Mouse (Mus musculus) forebrain, embryonic 12.5 days (tissue): ENCODE data around the gene Anapc16. TPM values are rescaled to one million over a fixed set of nuclear protein-coding genes. Genes with fewer than 3 reads are reported as not detected.
"Not testable (repeated sequence)": the region's sequence is repeated elsewhere in the genome, so short reads cannot be mapped to it uniquely, and the experiment has no call there.

Experiments
- ATAC-seq: fragments of 200-750 bp; cut with Nextera tagmentation; 2 replicates; pipeline ENCODE4 v1.8.0; 2017; ENCODE audit warnings: moderate TSS enrichment; ENCODE audit not compliant: low FRiP score
- H3K27ac ChIP-seq: fragments of 300-500 bp; sonication (generic); 2 replicates; pipeline ENCODE4 v1.5.1; 2016; ENCODE audit warnings: mild to moderate bottlenecking
- H3K27me3 ChIP-seq: fragments of 300-500 bp; sonication (generic); 2 replicates; pipeline ENCODE4 v1.6.1; 2016; ENCODE audit warnings: mild to moderate bottlenecking
- H3K36me3 ChIP-seq: fragments of 300-500 bp; sonication (generic); replicated peaks from 2 replicates; pipeline ENCODE4 v1.6.1; 2016; ENCODE audit warnings: mild to moderate bottlenecking
- H3K4me1 ChIP-seq: fragments of 300-500 bp; sonication (generic); 2 replicates; pipeline ENCODE4 v1.6.1; 2016
- H3K4me2 ChIP-seq: fragments of 300-500 bp; sonication (generic); 2 replicates; pipeline ENCODE4 v1.6.1; 2016; ENCODE audit warnings: mild to moderate bottlenecking, moderate library complexity
- H3K4me3 ChIP-seq: fragments of 300-500 bp; sonication (generic); replicated peaks from 2 replicates; pipeline ENCODE4 v1.5.1; 2016; ENCODE audit warnings: mild to moderate bottlenecking
- H3K9ac ChIP-seq: fragments of 300-500 bp; sonication (generic); 2 replicates; pipeline ENCODE4 v1.6.1; 2016; ENCODE audit warnings: mild to moderate bottlenecking
- H3K9me3 ChIP-seq: fragments of 300-500 bp; sonication (generic); 2 replicates; pipeline ENCODE4 v1.6.1; 2016
- WGBS: fragments of 180-500 bp; shearing (Covaris S2); methylation state at CpG from one replicate; pipeline ENCODE4 v1.1.7; 2016; 5-methylcytosine and 5-hydroxymethylcytosine counted together
- polyA plus RNA-seq: library from polyadenylated mRNA; unstranded; fragments of >200 nt; fragmentation: Nextera tagmentation; extraction: Ambion mirVana; gene quantifications from 2 replicates; pipeline ENCODE4 v1.2.1, GENCODE M21; 2016

The Anapc16 gene
- polyA plus RNA-seq, 1 experiment from 2014 or later, result 100 TPM

- H3K27ac ChIP-seq, result 0 out of 2 replicates have a peak overlapping the region, but pooled peaks have one; percentile 54
- H3K4me2 ChIP-seq, result no peak overlapping the region
- peaks cover 40% of the 10 kb centered on the region for H3K4me1 ChIP-seq
- ATAC-seq, result no peak
- no peak overlapping the region for H3K4me3 ChIP-seq
- WGBS, result 32% methylated on average over 2 of the region's 2 CpGs
- H3K9ac ChIP-seq, result no peak overlapping the region
- H3K27me3 ChIP-seq, result no peaks in the 10 kb centered on the region
- H3K36me3 ChIP-seq, result 0 out of 2 replicates have a peak, but pooled peaks cover 3% of the 10 kb centered on the region
- H3K9me3 ChIP-seq, result no peaks in the 10 kb centered on the region
These were observed 24.7 kb upstream of the Anapc16 start for GRCm38 (mm10) chr10:60027619-60028084.

GRCm38 (mm10) chr10:60026759-60027395, 23.9 kb upstream of the Anapc16 start:
- ATAC-seq, result no peak
- no peak overlapping the region for H3K4me2 ChIP-seq
- peak overlapping the region; percentile 54; the same call in 1 of the 2 replicates for H3K27ac ChIP-seq
- no peaks in the 10 kb centered on the region for H3K27me3 ChIP-seq
- peaks cover 32% of the 10 kb centered on the region for H3K4me1 ChIP-seq
- H3K9me3 ChIP-seq, result no peaks in the 10 kb centered on the region
- H3K9ac ChIP-seq, result no peak overlapping the region
- H3K4me3 ChIP-seq, result no peak overlapping the region
- H3K36me3 ChIP-seq, result peaks cover 10% of the 10 kb centered on the region
- WGBS, result 51% methylated on average over 13 of the region's 13 CpGs

- Histone ChIP-seq H3K4me3 (no peak overlapping the region), H3K27ac (no peak overlapping the region), H3K9me3 (no peaks in the 10 kb centered on the region), H3K4me2 (no peak overlapping the region), H3K36me3 (peaks cover 16% of the 10 kb centered on the region), H3K27me3 (no peaks in the 10 kb centered on the region), H3K9ac (no peak overlapping the region), H3K4me1 (peaks cover 22% of the 10 kb centered on the region)
- WGBS, result 100% methylated on average over 1 of the region's 1 CpGs
- ATAC-seq, result no peak
These were observed 20.8 kb upstream of the Anapc16 start for GRCm38 (mm10) chr10:60023751-60024150.

- peaks cover 44% of the 10 kb centered on the region for H3K36me3 ChIP-seq
- no peaks in the 10 kb centered on the region for H3K9me3 ChIP-seq
- no peak overlapping the region for H3K9ac ChIP-seq
- no peaks in the 10 kb centered on the region for H3K27me3 ChIP-seq
- H3K4me3 ChIP-seq, result no peak overlapping the region
- ATAC-seq, result no peak
- H3K4me2 ChIP-seq, result no peak overlapping the region
- no peak overlapping the region for H3K27ac ChIP-seq
- H3K4me1 ChIP-seq, result no peaks in the 10 kb centered on the region
- 82% methylated on average over 2 of the region's 2 CpGs for WGBS
These were observed 16.4 kb upstream of the Anapc16 start for GRCm38 (mm10) chr10:60019299-60019698.

GRCm38 (mm10) chr10:60016223-60016622, 13.3 kb upstream of the Anapc16 start:
- Histone ChIP-seq H3K27ac (no peak overlapping the region), H3K36me3 (peaks cover 35% of the 10 kb centered on the region), H3K9me3 (no peaks in the 10 kb centered on the region), H3K4me1 (no peaks in the 10 kb centered on the region), H3K4me3 (no peak overlapping the region), H3K9ac (no peak overlapping the region), H3K4me2 (no peak overlapping the region), H3K27me3 (no peaks in the 10 kb centered on the region)
- ATAC-seq, result no peak
- 91% methylated on average over 6 of the region's 6 CpGs for WGBS

GRCm38 (mm10) chr10:60009115-60009514, 6.2 kb upstream of the Anapc16 start:
- Histone ChIP-seq H3K9me3 (no peaks in the 10 kb centered on the region), H3K27me3 (no peaks in the 10 kb centered on the region), H3K4me2 (no peak overlapping the region), H3K27ac (no peak overlapping the region), H3K9ac (no peak overlapping the region), H3K4me3 (no peak overlapping the region), H3K4me1 (no peaks in the 10 kb centered on the region), H3K36me3 (peaks cover 8% of the 10 kb centered on the region; the same call in 1 of the 2 replicates)
- no peak for ATAC-seq
- WGBS, result 89% methylated on average over 3 of the region's 3 CpGs

- Histone ChIP-seq H3K4me2 (no peak overlapping the region), H3K36me3 (peaks cover 11% of the 10 kb centered on the region), H3K27me3 (no peaks in the 10 kb centered on the region), H3K9me3 (no peaks in the 10 kb centered on the region), H3K27ac (no peak overlapping the region), H3K9ac (no peak overlapping the region), H3K4me3 (no peak overlapping the region), H3K4me1 (peaks cover 21% of the 10 kb centered on the region)
- ATAC-seq, result no peak
- 54% methylated on average over 2 of the region's 2 CpGs for WGBS
These were observed 2.3 kb upstream of the Anapc16 start for GRCm38 (mm10) chr10:60005264-60005663.

GRCm38 (mm10) chr10:60003847-60004246, 912 bp upstream of the Anapc16 start:
- Histone ChIP-seq H3K9me3 (no peaks in the 10 kb centered on the region), H3K27me3 (no peaks in the 10 kb centered on the region), H3K4me3 (peak overlapping the region; percentile 61), H3K4me1 (peaks cover 21% of the 10 kb centered on the region), H3K4me2 (peak overlapping the region; percentile 73), H3K36me3 (peaks cover 12% of the 10 kb centered on the region), H3K27ac (peak overlapping the region; percentile 98), H3K9ac (peak overlapping the region; percentile 68)
- no peak for ATAC-seq
- 71% methylated on average over 9 of the region's 9 CpGs for WGBS

GRCm38 (mm10) chr10:60003213-60003752, 348 bp upstream of the Anapc16 start:
- Histone ChIP-seq H3K4me3 (peak overlapping the region; percentile 61), H3K4me1 (peaks cover 21% of the 10 kb centered on the region), H3K4me2 (peak overlapping the region; percentile 73), H3K9me3 (no peaks in the 10 kb centered on the region), H3K27me3 (no peaks in the 10 kb centered on the region), H3K27ac (peak overlapping the region; percentile 98), H3K36me3 (peaks cover 12% of the 10 kb centered on the region), H3K9ac (peak overlapping the region; percentile 68)
- ATAC-seq, result no peak; the same call in 1 of the 2 replicates
- under 1% methylated on average over 21 of the region's 21 CpGs for WGBS

- peaks cover 12% of the 10 kb centered on the region for H3K36me3 ChIP-seq
- 7% methylated on average over 12 of the region's 12 CpGs for WGBS
- peak overlapping the region; percentile 61 for H3K4me3 ChIP-seq
- no peaks in the 10 kb centered on the region for H3K27me3 ChIP-seq
- peak overlapping the region; percentile 98 for H3K27ac ChIP-seq
- peak overlapping the region; percentile 73 for H3K4me2 ChIP-seq
- peak overlapping the region; percentile 68 for H3K9ac ChIP-seq
- peaks cover 21% of the 10 kb centered on the region for H3K4me1 ChIP-seq
- H3K9me3 ChIP-seq, result no peaks in the 10 kb centered on the region
- no peak for ATAC-seq
These were observed 732 bp downstream of the Anapc16 start for GRCm38 (mm10) chr10:60002203-60002602.

- H3K27ac ChIP-seq, H3K27me3 ChIP-seq, ATAC-seq, H3K9ac ChIP-seq, H3K9me3 ChIP-seq: not testable (repeated sequence)
- peak overlapping the region; percentile 61 for H3K4me3 ChIP-seq
- peak overlapping the region; percentile 73 for H3K4me2 ChIP-seq
- H3K4me1 ChIP-seq, result peaks cover 21% of the 10 kb centered on the region
- WGBS, result 90% methylated on average over 8 of the region's 8 CpGs
- H3K36me3 ChIP-seq, result peaks cover 12% of the 10 kb centered on the region
These were observed 1.3 kb downstream of the Anapc16 start for GRCm38 (mm10) chr10:60001663-60002062.

- no peak for ATAC-seq
- peaks cover 34% of the 10 kb centered on the region for H3K36me3 ChIP-seq
- H3K4me1 ChIP-seq, result peaks cover 21% of the 10 kb centered on the region
- WGBS, result 95% methylated on average over 3 of the region's 3 CpGs
- H3K9me3 ChIP-seq, result no peaks in the 10 kb centered on the region
- H3K4me2 ChIP-seq, result no peak overlapping the region
- H3K9ac ChIP-seq, result no peak overlapping the region
- H3K27ac ChIP-seq, result no peak overlapping the region
- no peak overlapping the region for H3K4me3 ChIP-seq
- H3K27me3 ChIP-seq, result no peaks in the 10 kb centered on the region
These were observed 3.9 kb downstream of the Anapc16 start for GRCm38 (mm10) chr10:59999057-59999456.

GRCm38 (mm10) chr10:59997591-59997990, 5.3 kb downstream of the Anapc16 start:
- peaks cover 46% of the 10 kb centered on the region for H3K36me3 ChIP-seq
- H3K4me3 ChIP-seq, result no peak overlapping the region
- no peaks in the 10 kb centered on the region for H3K27me3 ChIP-seq
- no peak overlapping the region for H3K4me2 ChIP-seq
- H3K4me1 ChIP-seq, result peaks cover 14% of the 10 kb centered on the region
- no peak overlapping the region for H3K27ac ChIP-seq
- 20% methylated on average over 7 of the region's 7 CpGs for WGBS
- no peak overlapping the region for H3K9ac ChIP-seq
- ATAC-seq, result no peak
- H3K9me3 ChIP-seq, result no peaks in the 10 kb centered on the region
